Mouse (Mus musculus): ENCODE measurements around the gene Mup10. TPM values are rescaled to one million over a fixed set of nuclear protein-coding genes. Genes with fewer than 3 reads are reported as not detected.

The Mup10 gene
- polyA plus RNA-seq (2014; fragmentation: Illumina TruSeq; extraction: RNeasy Lipid Tissue Mini Kit (QIAGEN cat#74804)): not detected

GRCm38 (mm10) chr4:60582099-60582498 lies at the start of gene Mup10:
Gene Mup10, minus strand, starts transcription at chr4:60582199.

Other genes with a start within 250 kb of the Mup10 start
- not detected for gene Mup9, start 160.2 kb downstream of the Mup10 start, polyA plus RNA-seq (2014; fragmentation: Illumina TruSeq; extraction: RNeasy Lipid Tissue Mini Kit (QIAGEN cat#74804))
- gene Mup1, start 80.2 kb downstream of the Mup10 start, polyA plus RNA-seq (2014; fragmentation: Illumina TruSeq; extraction: RNeasy Lipid Tissue Mini Kit (QIAGEN cat#74804)): not detected
- gene Mup11, start 80.2 kb upstream of the Mup10 start, polyA plus RNA-seq (2014; fragmentation: Illumina TruSeq; extraction: RNeasy Lipid Tissue Mini Kit (QIAGEN cat#74804)): not detected
- gene Mup12, start 159.1 kb upstream of the Mup10 start, polyA plus RNA-seq (2014; fragmentation: Illumina TruSeq; extraction: RNeasy Lipid Tissue Mini Kit (QIAGEN cat#74804)): not detected
- gene Mup22, start 239.3 kb upstream of the Mup10 start, polyA plus RNA-seq (2014; fragmentation: Illumina TruSeq; extraction: RNeasy Lipid Tissue Mini Kit (QIAGEN cat#74804)): 9.1 TPM

Data from ovary, adult 10 weeks (tissue).